ENCODE assay signal across 26 mouse cellular contexts in the genomic region with DNA sequence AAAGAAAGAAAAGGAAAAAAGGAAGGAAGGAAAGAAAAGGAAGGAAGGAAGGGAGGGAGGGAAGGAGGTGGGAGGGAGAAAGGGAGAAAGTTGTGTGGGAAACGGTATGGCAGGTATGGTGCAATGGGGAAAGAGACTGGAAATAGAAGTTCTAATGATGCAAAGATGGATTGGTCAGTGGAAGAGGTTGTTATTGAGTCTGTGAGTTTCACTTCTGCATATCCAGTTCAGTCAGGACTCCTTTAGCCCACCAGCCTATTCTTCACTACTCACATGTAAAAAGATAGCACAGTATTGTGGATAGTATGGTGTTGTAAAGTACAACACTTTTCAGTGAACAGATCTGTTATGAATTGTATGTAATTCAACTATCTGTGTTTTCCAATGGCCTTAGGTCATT. TPM values are rescaled to one million over a fixed set of nuclear protein-coding genes. Genes with fewer than 3 reads are reported as not detected.
DNase-seq lines count a peak whose midpoint lies in the region; ATAC-seq and TF ChIP-seq lines count a peak whose summit lies in the region.
"Had no signal": no experiment of that assay in that cellular context is flagged by ENCODE, and none has a peak within 500 bp of the region (broad histone marks: within the 10 kb centered on the region; RNA-seq: fewer than 3 reads in every experiment).

No protein-coding gene starts in this region.

- peak; percentile 10 for DNase-seq in lung, postnatal 0 days (ENCODE audit: low spot score)
- no peak for DNase-seq in lung, postnatal 25 days (ENCODE audit: low spot score)
- no peak for DNase-seq in ovary, adult 18-20 months (ENCODE audit: low spot score)
- DNase-seq in ovary, postnatal 14 days (ENCODE audit: low spot score) = no peak
- DNase-seq in urinary bladder, postnatal 10 days (ENCODE audit: low spot score) = no peak
- DNase-seq: adrenal gland, adult 8-10 months; adrenal gland, postnatal 25 days; cerebellum, adult 11-12 months; cerebellum, adult 8-10 months; cerebellum, postnatal 10 days; cerebellum, postnatal 36 days; gastrocnemius, adult 2 months; gastrocnemius, postnatal 14 days; heart, adult 2 months; heart, postnatal 14 days had no signal

- TF ChIP-seq EP300 in lung, postnatal 0 days (IDR thresholded peaks at IDR 0.05) = no peak

- no peaks in the 10 kb centered on the region for H3K4me1 ChIP-seq in lung, postnatal 0 days (ENCODE audit: insufficient read depth, low read depth, low read length)
- H3K4me1 ChIP-seq: forebrain, embryonic 13.5 days; heart, embryonic 10.5 days; heart, embryonic 13.5 days; hindbrain, embryonic 12.5 days; hindbrain, embryonic 15.5 days had no signal

- no peak for TF ChIP-seq CTCF in lung, postnatal 0 days (IDR thresholded peaks at IDR 0.05)

- no peaks in the 10 kb centered on the region for H3K36me3 ChIP-seq in lung, postnatal 0 days (ENCODE audit: insufficient read depth, low read length)
- H3K36me3 ChIP-seq: forebrain, embryonic 10.5 days; heart, embryonic 10.5 days; heart, embryonic 13.5 days; hindbrain, embryonic 12.5 days; hindbrain, embryonic 15.5 days had no signal

- H3K4me2 ChIP-seq in lung, postnatal 0 days (replicated peaks; ENCODE audit: low read depth, low read length) = no peak overlapping the region
- H3K4me2 ChIP-seq: forebrain, embryonic 13.5 days; heart, embryonic 13.5 days; hindbrain, embryonic 12.5 days; hindbrain, embryonic 15.5 days had no signal

- no peaks in the 10 kb centered on the region for H3K27me3 ChIP-seq in lung, postnatal 0 days (replicated peaks; ENCODE audit: insufficient read depth, low read length)
- H3K27me3 ChIP-seq: forebrain, embryonic 13.5 days; heart, embryonic 13.5 days; hindbrain, embryonic 12.5 days; hindbrain, embryonic 15.5 days had no signal

- no peak overlapping the region for H3K4me3 ChIP-seq in lung, postnatal 0 days (ENCODE audit: low read depth, low read length)
- H3K4me3 ChIP-seq: forebrain, embryonic 10.5 days; forebrain, embryonic 13.5 days; gastrocnemius, adult 2 months; heart, adult 2 months; heart, embryonic 10.5 days; heart, embryonic 13.5 days; hindbrain, embryonic 12.5 days; hindbrain, embryonic 15.5 days had no signal

- no peak overlapping the region for H3K27ac ChIP-seq in lung, postnatal 0 days (ENCODE audit: low read length)
- H3K27ac ChIP-seq: forebrain, embryonic 10.5 days; forebrain, embryonic 13.5 days; gastrocnemius, adult 2 months; heart, adult 2 months; heart, embryonic 10.5 days; heart, embryonic 13.5 days; hindbrain, embryonic 12.5 days; hindbrain, embryonic 15.5 days had no signal

- WGBS in lung, postnatal 0 days = 69% methylated on average over 1 of the region's 1 CpGs

- H3K9ac ChIP-seq in lung, postnatal 0 days (replicated peaks; ENCODE audit: low read depth) = no peak overlapping the region
- H3K9ac ChIP-seq: forebrain, embryonic 13.5 days; heart, embryonic 13.5 days; hindbrain, embryonic 12.5 days; hindbrain, embryonic 15.5 days had no signal

- no peaks in the 10 kb centered on the region for H3K9me3 ChIP-seq in lung, postnatal 0 days (ENCODE audit: low read length)
- H3K9me3 ChIP-seq: forebrain, embryonic 10.5 days; forebrain, embryonic 13.5 days; heart, embryonic 10.5 days; heart, embryonic 13.5 days; hindbrain, embryonic 12.5 days; hindbrain, embryonic 15.5 days had no signal

- no peak for ATAC-seq in lung, postnatal 0 days
- peak; percentile 84 for ATAC-seq in granulocyte monocyte progenitor cell, adult 5-6 weeks (replicated peaks; ENCODE audit: poor library complexity, severe bottlenecking)
- peak; percentile 78 for ATAC-seq in monocyte, adult 5-6 weeks (replicated peaks; ENCODE audit: insufficient number of reproducible peaks, low FRiP score, low TSS enrichment, poor library complexity, severe bottlenecking)
- ATAC-seq: activated CD4-positive, CD25-positive, alpha-beta regulatory T cell, adult 4 months; CD4-positive, CD25-positive, alpha-beta regulatory T cell, adult 4 months; forebrain, embryonic 13.5 days; forebrain, embryonic 16.5 days had no signal

RNA-seq across cellular contexts. Expression of a gene that starts 9.9 kb away (rescaled TPM):
- 4.0 and 4.7 TPM in 2 replicates for polyA plus RNA-seq in lung, postnatal 0 days (2015; fragmentation: Nextera tagmentation; extraction: Ambion mirVana)
- total RNA-seq in granulocyte monocyte progenitor cell, adult 5-6 weeks (2014; fragmentation: Nextera tagmentation) = 0.11 and 1.3 TPM in 2 replicates
- total RNA-seq in granulocyte monocyte progenitor cell, adult 5-6 weeks (2017) = 0.56 and 1.3 TPM in 2 replicates
- 93.3 to 121 TPM (median 117 TPM) in 3 replicates for total RNA-seq in monocyte, adult 5-6 weeks (2017)

RNA-seq across cellular contexts. Expression of a gene that starts 42.9 kb away (rescaled TPM):
- 106 and 111 TPM in 2 replicates for polyA plus RNA-seq in lung, postnatal 0 days (2015; fragmentation: Nextera tagmentation; extraction: Ambion mirVana)
- total RNA-seq in granulocyte monocyte progenitor cell, adult 5-6 weeks (2014; fragmentation: Nextera tagmentation) = 35.0 and 41.2 TPM in 2 replicates
- total RNA-seq in granulocyte monocyte progenitor cell, adult 5-6 weeks (2017) = 51.4 and 75.1 TPM in 2 replicates
- total RNA-seq in monocyte, adult 5-6 weeks (2017) = 40.7 to 71.0 TPM (median 58.7 TPM) in 3 replicates

RNA-seq across cellular contexts. Expression of a gene that starts 43.9 kb away (rescaled TPM):
- 93.1 and 97.5 TPM in 2 replicates for polyA plus RNA-seq in lung, postnatal 0 days (2015; fragmentation: Nextera tagmentation; extraction: Ambion mirVana)
- 58.9 and 92.9 TPM in 2 replicates for total RNA-seq in granulocyte monocyte progenitor cell, adult 5-6 weeks (2014; fragmentation: Nextera tagmentation)
- total RNA-seq in granulocyte monocyte progenitor cell, adult 5-6 weeks (2017) = 101 and 120 TPM in 2 replicates
- total RNA-seq in monocyte, adult 5-6 weeks (2017) = 61.6 to 79.0 TPM (median 71.6 TPM) in 3 replicates

RNA-seq across cellular contexts. Expression of a gene that starts 57.1 kb away (rescaled TPM):
- polyA plus RNA-seq in lung, postnatal 0 days (2015; fragmentation: Nextera tagmentation; extraction: Ambion mirVana) = 26.6 and 27.8 TPM in 2 replicates
- 33.0 and 44.0 TPM in 2 replicates for total RNA-seq in granulocyte monocyte progenitor cell, adult 5-6 weeks (2014; fragmentation: Nextera tagmentation)
- 21.2 and 29.6 TPM in 2 replicates for total RNA-seq in granulocyte monocyte progenitor cell, adult 5-6 weeks (2017)
- total RNA-seq in monocyte, adult 5-6 weeks (2017) = 9.4 to 17.5 TPM (median 14.5 TPM) in 3 replicates

RNA-seq across cellular contexts. Expression of a gene that starts 57.9 kb away (rescaled TPM):
- 1.7 and 1.9 TPM in 2 replicates for polyA plus RNA-seq in lung, postnatal 0 days (2015; fragmentation: Nextera tagmentation; extraction: Ambion mirVana)
- total RNA-seq in granulocyte monocyte progenitor cell, adult 5-6 weeks (2014; fragmentation: Nextera tagmentation) = not detected in 2 replicates
- total RNA-seq in granulocyte monocyte progenitor cell, adult 5-6 weeks (2017) = 0.65 and 3.2 TPM in 2 replicates
- 0.49 TPM in 1 of 3 replicates, not detected in the others for total RNA-seq in monocyte, adult 5-6 weeks (2017)
- total RNA-seq: adrenal gland, adult 8-10 months; adrenal gland, postnatal 25 days; heart, adult 2 months; heart, postnatal 14 days had no signal
- polyA plus RNA-seq: CD4-positive, CD25-positive, alpha-beta regulatory T cell, adult 4 months; heart, adult 2 months had no signal

Comparison
In these comparisons a context has a peak if more than half of its experiments do, and no peak if none do; other contexts are left out.
1. RNA of a gene that starts 9.9 kb away (total RNA-seq): 93.3 to 121 TPM in monocyte, adult 5-6 weeks; 0.11 to 1.3 TPM in granulocyte monocyte progenitor cell, adult 5-6 weeks; every median in the first group is over 10 times any median in the second.